Mouse (Mus musculus) monocyte, adult 2 months (primary cell): ENCODE data around the gene Lrtm2.

Source experiments
- DNase-seq, 2 experiments: peaks; one replicate each; pipeline ENCODE4 v3.0.0; 2022; ENCODE audit warnings: low spot score in 2 of 2, low read depth in 1 of 2

Gene Lrtm2

GRCm38 (mm10) chr6:119301310-119301709 is 29.3 kb downstream of the Lrtm2 start:
- DNase-seq, result no peak

- DNase-seq, result no peak
These were observed 49.8 kb downstream of the Lrtm2 start for GRCm38 (mm10) chr6:119280761-119281160.

GRCm38 (mm10) chr6:119276713-119277112 is 53.9 kb downstream of the Lrtm2 start:
- no peak for DNase-seq
